In genomic region chr14:25522415-25522814, GRCm38 (mm10) we compare ENCODE assay signal across 8 mouse cellular contexts.
DNase-seq lines count a peak whose midpoint lies in the region; ATAC-seq and TF ChIP-seq lines count a peak whose summit lies in the region.

No protein-coding gene starts in this region.

- H3K4me1 ChIP-seq in heart, embryonic 14.5 days (ENCODE audit: control insufficient read depth in 2 of 2, insufficient read depth in 2 of 2, low read length in 2 of 2): peaks cover 75 to 85% of the 10 kb centered on the region in 2 experiments
- H3K4me1 ChIP-seq in ES-E14 (ENCODE audit: control insufficient read depth in 2 of 2, insufficient read depth in 2 of 2, low read length in 2 of 2, poor library complexity in 1 of 2): 0 out of 4 replicates have a peak, but pooled peaks cover 0 to 2% of the 10 kb centered on the region in 2 experiments
- peaks cover 29% of the 10 kb centered on the region for H3K4me1 ChIP-seq in embryonic facial prominence, embryonic 12.5 days
- peaks cover 70 to 85% of the 10 kb centered on the region in 2 experiments for H3K4me1 ChIP-seq in liver, embryonic 14.5 days (replicated peaks; ENCODE audit: control insufficient read depth in 2 of 2, insufficient read depth in 2 of 2, low read length in 1 of 2)

- no peak for ATAC-seq in heart, embryonic 14.5 days (ENCODE audit: insufficient number of reproducible peaks, insufficient read depth, low FRiP score, low read depth)
- ATAC-seq in embryonic facial prominence, embryonic 12.5 days (ENCODE audit: insufficient number of reproducible peaks, insufficient read depth, low FRiP score, low TSS enrichment): no peak
- ATAC-seq in liver, embryonic 14.5 days (ENCODE audit: insufficient read depth): peak; percentile 83
- ATAC-seq in frontal cortex, adult (ENCODE audit: low TSS enrichment): no peak

- TF ChIP-seq EP300 in liver, embryonic 14.5 days (IDR thresholded peaks at IDR 0.05; ENCODE audit: low read depth): peak; percentile 71

- no peak overlapping the region for H3K4me2 ChIP-seq in heart, embryonic 14.5 days (ENCODE audit: low read length)
- no peak overlapping the region for H3K4me2 ChIP-seq in embryonic facial prominence, embryonic 12.5 days (replicated peaks)
- peak overlapping the region; percentile 36 for H3K4me2 ChIP-seq in liver, embryonic 14.5 days (ENCODE audit: low read depth)

- no peak for DNase-seq in heart, adult 8-10 months (ENCODE audit: low spot score)
- DNase-seq in ES-E14 (ENCODE audit: low read depth, low spot score): peak; percentile 12
- peak; percentile 82 to 88 (median 83) for DNase-seq in liver, embryonic 14.5 days (ENCODE audit: low read depth in 3 of 3, low spot score in 3 of 3)
- no peak for DNase-seq in frontal cortex, postnatal 10 days (ENCODE audit: low spot score in 2 of 2)
- DNase-seq in adrenal gland, adult 18-20 months (ENCODE audit: low spot score in 2 of 2): no peak

- peaks cover 17% of the 10 kb centered on the region; the same call in 1 of the 2 replicates for H3K36me3 ChIP-seq in heart, embryonic 14.5 days (ENCODE audit: control insufficient read depth, insufficient read depth, low read length)
- no peaks in the 10 kb centered on the region for H3K36me3 ChIP-seq in ES-E14 (ENCODE audit: control insufficient read depth, insufficient read depth, low read length, poor library complexity, severe bottlenecking)
- H3K36me3 ChIP-seq in embryonic facial prominence, embryonic 12.5 days: peaks cover 18% of the 10 kb centered on the region
- no peaks in the 10 kb centered on the region for H3K36me3 ChIP-seq in liver, embryonic 14.5 days (replicated peaks; ENCODE audit: control insufficient read depth, insufficient read depth, low read depth)

- 12% methylated on average over 4 of the region's 4 CpGs for WGBS in heart, embryonic 14.5 days
- 37% methylated on average over 4 of the region's 4 CpGs for WGBS in embryonic facial prominence, embryonic 12.5 days
- 6% methylated on average over 4 of the region's 4 CpGs for WGBS in liver, embryonic 14.5 days (ENCODE audit: insufficient replicate concordance)

- TF ChIP-seq CTCF in liver, embryonic 14.5 days (IDR thresholded peaks at IDR 0.05; ENCODE audit: low read depth): peak; percentile 52

- in situ Hi-C loops in ES-E14 (cut with MboI; ENCODE audit: low sequenced_read_pairs in 2 of 2, unreplicated experiment in 2 of 2): no loop called here

- peak overlapping the region; percentile 79 to 85 for H3K27ac ChIP-seq in heart, embryonic 14.5 days (replicated peaks in 1 of 2; ENCODE audit: control insufficient read depth in 1 of 2, insufficient read depth in 1 of 2, low read depth in 2 of 2, low read length in 2 of 2)
- H3K27ac ChIP-seq in ES-E14 (ENCODE audit: insufficient read depth, low read depth, low read length, poor library complexity, severe bottlenecking): no peak overlapping the region
- H3K27ac ChIP-seq in embryonic facial prominence, embryonic 12.5 days: 0 out of 2 replicates have a peak overlapping the region, but pooled peaks have one; percentile 11
- H3K27ac ChIP-seq in liver, embryonic 14.5 days: peak overlapping the region; percentile 85

- H3K27me3 ChIP-seq in heart, embryonic 14.5 days (ENCODE audit: control insufficient read depth, insufficient read depth, low read length): no peaks in the 10 kb centered on the region
- H3K27me3 ChIP-seq in embryonic facial prominence, embryonic 12.5 days: no peaks in the 10 kb centered on the region
- H3K27me3 ChIP-seq in liver, embryonic 14.5 days (ENCODE audit: control insufficient read depth, insufficient read depth, low read length): no peaks in the 10 kb centered on the region

- 0 out of 2 replicates have a peak overlapping the region, but pooled peaks have one; percentile 59 for H3K9ac ChIP-seq in heart, embryonic 14.5 days (ENCODE audit: low read length)
- no peak overlapping the region for H3K9ac ChIP-seq in ES-E14 (ENCODE audit: insufficient read depth, low read depth, low read length, poor library complexity, severe bottlenecking)
- no peak overlapping the region for H3K9ac ChIP-seq in embryonic facial prominence, embryonic 12.5 days
- peak overlapping the region; percentile 59 for H3K9ac ChIP-seq in liver, embryonic 14.5 days (replicated peaks)

- H3K9me3 ChIP-seq in heart, embryonic 14.5 days (ENCODE audit: control insufficient read depth, low read length): no peaks in the 10 kb centered on the region
- no peaks in the 10 kb centered on the region for H3K9me3 ChIP-seq in ES-E14 (ENCODE audit: control insufficient read depth, insufficient read depth, low read depth, low read length)
- no peaks in the 10 kb centered on the region for H3K9me3 ChIP-seq in embryonic facial prominence, embryonic 12.5 days
- H3K9me3 ChIP-seq in liver, embryonic 14.5 days (ENCODE audit: control insufficient read depth, low read length): no peaks in the 10 kb centered on the region

- H3K4me3 ChIP-seq in heart, embryonic 14.5 days (ENCODE audit: control insufficient read depth in 1 of 2, insufficient read depth in 1 of 2, low read depth in 1 of 2, low read length in 2 of 2): no peak overlapping the region
- H3K4me3 ChIP-seq in ES-E14 (ENCODE audit: insufficient read depth in 1 of 2, low read depth in 1 of 2, low read length in 2 of 2, poor library complexity in 1 of 2, severe bottlenecking in 1 of 2): no peak overlapping the region
- no peak overlapping the region for H3K4me3 ChIP-seq in embryonic facial prominence, embryonic 12.5 days
- no peak overlapping the region for H3K4me3 ChIP-seq in liver, embryonic 14.5 days (ENCODE audit: insufficient read depth in 1 of 2, low read depth in 2 of 2, low read length in 2 of 2)

TF ChIP-seq in ES-E14, 5 proteins besides CTCF, POLR2A, EP300 and RAD21:
- no peak for TF ChIP-seq ZC3H11A (IDR thresholded peaks at IDR 0.05; ENCODE audit: borderline replicate concordance, low read depth, low read length)
- no peak for TF ChIP-seq HCFC1 (IDR thresholded peaks at IDR 0.05; ENCODE audit: borderline replicate concordance, insufficient read depth, low read length)
- no peak for TF ChIP-seq ZNF384 (IDR thresholded peaks at IDR 0.05; ENCODE audit: low read depth, low read length)
- TF ChIP-seq MAFK (IDR thresholded peaks at IDR 0.05; ENCODE audit: insufficient read depth, low read depth, low read length): no peak
- TF ChIP-seq CHD2 (IDR thresholded peaks at IDR 0.05; ENCODE audit: low read depth, low read length): no peak

Comparison
In these comparisons a context has a peak if more than half of its experiments do, and no peak if none do; other contexts are left out.
1. H3K9ac ChIP-seq: peak in heart, embryonic 14.5 days (single experiment) and liver, embryonic 14.5 days (single experiment); none in ES-E14 (single experiment) and embryonic facial prominence, embryonic 12.5 days (single experiment).
2. DNase-seq: peak in ES-E14 (single experiment) and liver, embryonic 14.5 days (3 of 3); none in heart, adult 8-10 months (single experiment), frontal cortex, postnatal 10 days (0 of 2) and adrenal gland, adult 18-20 months (0 of 2).